Mouse (Mus musculus): ENCODE measurements around the gene Litaf. TPM values are rescaled to one million over a fixed set of nuclear protein-coding genes. Genes with fewer than 3 reads are reported as not detected.
"Not testable (repeated sequence)": the region's sequence is repeated elsewhere in the genome, so short reads cannot be mapped to it uniquely, and the experiment has no call there.

Litaf gene
- total RNA-seq, 4 experiments from 2014 or later = 2.5 to 3.9 (median 3.3) TPM

DNA sequence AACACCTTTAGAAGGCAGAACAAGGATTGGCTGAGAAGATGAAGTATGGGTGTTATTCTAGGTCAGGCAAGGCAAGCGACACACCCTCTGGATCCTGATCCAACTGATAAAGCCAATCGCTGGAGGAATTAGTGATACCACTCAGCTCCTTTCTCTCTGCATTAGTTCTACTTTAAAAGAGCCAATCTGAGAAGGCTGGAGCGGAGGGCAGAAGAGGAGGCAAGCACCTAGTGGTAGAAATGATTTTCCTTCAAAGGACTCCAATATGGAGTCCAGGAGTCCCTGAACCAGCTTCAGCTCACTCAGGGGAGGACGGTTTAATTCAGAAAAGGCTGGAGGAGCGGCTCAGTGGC lies 74.2 kb downstream of the Litaf start:
- DNase-seq (ENCODE audit: low spot score in 2 of 2) = no peak

GRCm38 (mm10) chr16:10990763-10991162 lies 75.2 kb downstream of the Litaf start:
- no peak for DNase-seq (ENCODE audit: low spot score in 2 of 2)

DNA sequence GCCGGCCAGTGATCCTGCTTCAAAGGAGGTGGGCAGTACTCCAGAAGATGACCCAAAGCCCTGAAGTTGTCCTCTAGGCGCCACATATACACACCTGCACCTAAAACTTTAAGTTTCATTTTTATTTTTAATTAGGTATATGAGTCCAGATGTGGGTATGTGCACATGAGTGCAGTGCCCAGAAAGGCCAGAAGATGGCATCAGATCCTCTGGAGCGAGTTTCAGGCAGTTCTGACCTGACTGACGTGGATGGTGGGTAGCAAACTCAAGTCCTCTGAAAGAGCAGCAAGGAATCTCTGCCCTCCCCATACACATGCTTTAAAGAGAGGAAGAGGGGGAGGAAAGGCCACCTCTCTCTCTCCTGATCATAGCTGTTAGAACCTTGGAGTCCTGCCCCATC lies 76.1 kb downstream of the Litaf start:
- DNase-seq (ENCODE audit: low spot score in 2 of 2) = no peak

DNA sequence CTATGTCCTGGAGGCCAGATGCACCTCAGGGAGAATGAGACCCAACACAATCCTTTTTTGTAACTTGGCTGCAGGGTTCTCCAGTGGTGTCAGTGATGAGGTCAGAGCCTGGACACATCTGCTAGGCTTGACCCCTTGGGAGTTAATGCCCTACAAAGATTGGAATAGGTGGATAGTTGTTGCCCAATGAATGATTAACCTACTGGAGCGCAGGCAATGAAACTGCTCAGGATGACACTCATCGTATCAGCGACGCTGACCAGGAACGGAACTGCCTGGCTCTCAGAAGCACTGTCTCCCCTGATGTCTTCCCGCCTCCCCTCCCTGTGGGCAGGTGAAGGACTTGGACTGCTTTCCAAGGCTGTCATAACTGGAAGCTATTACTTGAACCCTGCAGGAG lies 76.6 kb downstream of the Litaf start:
- no peak for DNase-seq (ENCODE audit: low spot score in 2 of 2)

DNA sequence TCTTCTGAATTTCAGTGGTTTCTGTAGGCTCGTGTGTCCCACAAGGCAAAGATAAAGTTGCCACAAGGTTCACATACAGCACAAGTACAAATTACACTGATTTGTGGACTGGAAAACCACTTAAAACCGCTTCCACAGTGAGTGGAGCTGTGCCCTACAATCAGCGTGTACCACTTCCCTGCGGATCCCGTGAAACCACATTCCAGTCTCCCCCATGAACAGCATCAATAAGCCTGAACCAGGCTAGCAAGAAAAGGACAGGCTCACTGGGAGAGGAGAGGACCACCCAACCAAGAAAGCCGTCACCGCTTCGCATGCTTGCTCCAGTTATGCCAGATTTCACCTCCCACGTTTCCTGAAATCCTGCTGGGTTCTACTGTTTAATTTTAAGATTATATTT lies 77.7 kb downstream of the Litaf start:
- no peak for DNase-seq (ENCODE audit: low spot score in 2 of 2)

DNA sequence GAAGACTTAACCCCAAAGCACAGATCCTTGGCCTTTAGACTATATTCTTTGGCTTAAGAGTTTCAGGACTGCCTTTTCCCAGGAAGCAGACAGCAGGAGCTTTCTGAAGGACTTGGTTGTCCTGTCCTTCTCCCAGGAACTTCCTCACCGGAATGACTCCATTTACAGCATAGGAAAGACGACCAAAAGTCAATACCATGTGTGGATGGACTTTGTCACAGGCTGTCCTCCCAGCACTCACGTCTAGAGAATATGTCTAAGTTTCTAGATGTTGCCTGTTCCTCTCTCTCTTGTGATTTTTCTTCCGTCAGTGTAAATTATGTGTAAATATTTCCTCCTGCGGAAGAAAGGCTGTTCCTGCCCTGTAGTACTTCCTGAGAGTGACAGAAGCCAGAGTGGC lies 81.4 kb downstream of the Litaf start:
- DNase-seq (ENCODE audit: low spot score in 2 of 2) = no peak

GRCm38 (mm10) chr16:10981493-10982070 lies 84.4 kb downstream of the Litaf start:
- no peak for DNase-seq (ENCODE audit: low spot score in 2 of 2)

GRCm38 (mm10) chr16:10979064-10979803 lies 86.7 kb downstream of the Litaf start:
- no peak for DNase-seq (ENCODE audit: low spot score in 2 of 2)

- no peak for DNase-seq (ENCODE audit: low spot score in 2 of 2)
These were observed 88.1 kb downstream of the Litaf start for GRCm38 (mm10) chr16:10977877-10978276.

DNA sequence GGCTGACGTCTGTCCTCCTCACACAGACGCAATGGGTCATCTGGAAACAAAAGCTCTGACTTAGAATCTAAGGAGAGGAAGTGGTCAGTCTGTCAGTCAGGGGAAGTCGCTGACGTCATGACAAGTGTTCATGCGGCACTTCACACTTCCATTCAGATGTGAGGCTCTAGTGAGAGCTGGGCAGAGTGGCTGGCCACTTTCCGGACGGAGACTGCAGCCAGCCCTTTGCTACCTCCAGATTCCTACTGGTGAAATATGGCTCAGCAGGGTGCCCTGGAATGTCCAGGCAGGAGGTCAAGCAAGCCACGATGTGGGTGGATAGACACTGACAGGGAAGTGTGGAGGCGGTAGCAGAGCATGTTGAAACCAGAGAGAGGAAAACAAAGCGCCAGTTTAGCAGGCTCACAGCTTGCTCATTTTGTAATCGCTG lies 89.7 kb downstream of the Litaf start:
- DNase-seq (ENCODE audit: low spot score in 2 of 2) = no peak

- DNase-seq (ENCODE audit: low spot score in 2 of 2) = no peak
These were observed 91.0 kb downstream of the Litaf start for GRCm38 (mm10) chr16:10974939-10975338.

- DNase-seq (ENCODE audit: low spot score in 2 of 2) = peak; percentile 67
These were observed 91.9 kb downstream of the Litaf start for GRCm38 (mm10) chr16:10974037-10974446.

GRCm38 (mm10) chr16:10972259-10972658 lies 93.7 kb downstream of the Litaf start:
- no peak for DNase-seq (ENCODE audit: low spot score in 2 of 2)

DNA sequence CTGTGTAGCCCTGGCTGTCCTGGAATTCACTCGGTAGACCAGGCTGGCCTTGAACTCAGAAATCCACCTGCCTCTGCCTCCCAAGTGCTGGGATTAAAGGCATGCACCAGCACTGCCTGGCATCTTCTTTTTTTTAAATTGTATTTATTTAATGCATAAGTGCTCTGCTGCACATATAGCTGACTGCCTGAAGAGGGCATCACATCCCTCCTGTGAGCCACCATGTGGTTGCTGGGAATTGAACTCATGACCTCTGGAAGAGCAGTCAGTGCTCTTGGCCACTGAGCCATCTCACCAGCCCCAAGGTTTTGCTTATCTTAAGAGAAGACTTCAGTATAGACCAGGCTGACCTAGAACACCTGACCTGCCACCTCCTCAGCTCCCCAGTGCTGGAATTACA lies 96.0 kb downstream of the Litaf start:
- DNase-seq (ENCODE audit: low spot score in 2 of 2) = not testable (repeated sequence)

- no peak for DNase-seq (ENCODE audit: low spot score in 2 of 2)
These were observed 96.6 kb downstream of the Litaf start for GRCm38 (mm10) chr16:10969342-10969741.

DNA sequence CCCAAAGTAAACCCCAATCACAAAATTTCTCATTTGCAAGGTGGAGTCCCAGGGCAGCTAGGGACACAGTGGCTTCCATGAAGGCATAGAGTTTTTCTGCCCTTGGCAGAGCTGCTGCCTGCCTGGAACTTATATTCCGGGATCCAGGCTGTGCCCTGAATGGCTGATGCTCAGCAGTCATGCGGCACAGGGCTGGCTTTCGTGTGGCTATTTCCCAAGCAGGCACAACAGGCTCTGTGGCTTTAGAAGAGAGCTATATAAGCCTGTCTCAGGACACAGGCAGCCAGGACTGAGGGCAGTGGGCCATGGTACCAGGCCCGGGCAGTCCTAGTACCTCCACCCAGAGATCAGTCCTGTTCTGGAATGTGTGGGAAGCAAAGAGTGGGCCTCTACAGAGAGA lies 97.7 kb downstream of the Litaf start:
- DNase-seq (ENCODE audit: low spot score in 2 of 2) = no peak

DNA sequence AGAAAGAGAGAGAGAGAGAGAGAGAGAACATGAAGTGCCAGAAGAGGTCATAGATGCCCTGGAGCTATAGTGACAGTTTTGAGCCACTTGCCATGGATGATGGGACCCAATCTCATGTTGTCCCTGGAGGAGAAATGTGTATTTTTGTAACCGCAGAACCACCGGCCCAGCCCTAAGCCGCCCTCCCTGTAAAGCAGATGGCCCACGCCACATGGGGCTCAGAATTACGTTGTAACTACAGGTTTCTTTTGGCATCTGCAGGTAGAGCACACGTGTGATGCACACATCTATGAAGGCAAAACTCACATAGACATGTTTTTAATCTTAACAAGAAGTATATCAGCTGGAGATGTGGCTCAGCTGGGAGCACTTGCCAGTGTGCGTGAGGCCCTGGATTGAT lies 98.2 kb downstream of the Litaf start:
- DNase-seq (ENCODE audit: low spot score in 2 of 2) = no peak

GRCm38 (mm10) chr16:10967013-10967412 lies 98.9 kb downstream of the Litaf start:
- DNase-seq (ENCODE audit: low spot score in 2 of 2) = no peak

DNA sequence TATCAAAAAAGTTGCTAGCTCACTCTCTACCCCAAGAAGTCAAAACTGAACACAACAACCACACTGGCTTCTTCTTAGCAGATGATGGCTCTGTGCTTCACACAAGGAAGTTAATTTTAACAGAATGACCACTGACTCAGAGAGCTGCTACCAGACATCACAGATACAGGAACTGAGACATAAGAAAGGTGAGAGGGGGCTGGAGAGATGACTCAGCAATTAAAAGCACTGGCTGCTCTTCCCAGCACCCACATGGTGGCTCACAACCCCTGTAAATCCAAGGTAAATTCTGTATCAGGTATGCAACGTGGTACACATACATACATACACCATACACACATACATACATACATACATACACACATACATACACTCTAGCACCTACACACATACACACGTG lies 100.9 kb downstream of the Litaf start:
- DNase-seq (ENCODE audit: low spot score in 2 of 2) = no peak

DNA sequence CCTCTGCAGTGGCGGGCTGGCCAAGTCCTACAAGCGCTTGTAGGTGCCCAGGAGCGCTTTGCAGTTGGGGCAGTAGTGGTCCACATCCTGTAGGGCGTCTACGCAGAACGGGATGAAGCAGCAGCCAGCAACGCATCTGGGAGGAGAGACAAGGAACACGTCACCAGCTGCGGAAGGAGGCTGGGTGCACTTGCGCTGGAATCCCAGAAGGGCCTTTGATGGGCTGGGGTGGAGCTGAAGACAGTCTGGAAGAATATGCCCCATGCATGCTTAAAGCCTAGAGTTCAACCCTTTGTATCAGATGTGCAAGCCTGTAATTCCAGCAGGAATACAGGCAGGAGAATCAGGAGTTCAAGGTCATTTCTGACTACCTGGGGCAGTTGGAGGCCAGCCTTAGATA lies 105.0 kb downstream of the Litaf start:
- no peak for DNase-seq (ENCODE audit: low spot score in 2 of 2)

- no peak for DNase-seq (ENCODE audit: low spot score in 2 of 2)
These were observed 107.1 kb downstream of the Litaf start for GRCm38 (mm10) chr16:10958763-10959440.

DNA sequence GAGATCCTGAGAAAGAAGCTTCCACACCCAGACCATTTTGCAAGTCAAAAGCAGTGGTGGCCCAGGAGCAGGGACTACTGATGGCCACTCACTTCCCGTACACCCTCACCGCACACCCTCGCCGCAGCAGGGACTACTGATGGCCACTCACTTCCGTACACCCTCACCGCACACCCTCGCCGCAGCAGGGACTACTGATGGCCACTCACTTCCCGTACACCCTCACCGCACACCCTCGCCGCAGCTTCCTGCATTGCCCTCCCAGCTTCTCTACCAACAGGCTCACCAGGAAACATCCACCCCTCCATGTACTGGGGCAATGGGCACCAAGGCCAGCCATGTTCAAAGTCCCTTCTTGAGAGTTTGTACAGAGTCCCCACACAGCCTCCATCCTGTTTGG lies 107.7 kb downstream of the Litaf start:
- not testable (repeated sequence) for DNase-seq (ENCODE audit: low spot score in 2 of 2)

DNA sequence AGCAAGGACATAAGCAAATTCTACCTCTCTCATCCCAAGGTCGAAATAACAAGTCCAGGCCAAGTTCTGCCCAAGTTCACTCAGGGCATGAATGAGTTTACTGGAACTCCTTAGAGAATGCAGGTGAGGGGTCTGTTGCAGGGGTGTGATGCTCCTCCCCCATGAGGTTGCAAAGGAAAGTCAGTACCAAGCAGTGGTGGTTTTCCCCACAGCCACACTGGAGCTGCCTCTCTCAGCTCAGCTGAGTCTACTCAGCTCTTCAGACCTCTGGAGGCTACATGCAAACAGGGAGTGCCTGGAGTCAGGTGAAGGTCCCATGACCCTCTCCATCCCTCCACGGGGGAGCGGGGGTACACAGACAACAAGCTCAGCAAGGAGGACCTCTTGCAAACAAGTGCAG lies 108.2 kb downstream of the Litaf start:
- DNase-seq (ENCODE audit: low spot score in 2 of 2) = no peak
